Mouse (Mus musculus): Measurements from ENCODE around the gene Ntm.

Gene Ntm

DNA sequence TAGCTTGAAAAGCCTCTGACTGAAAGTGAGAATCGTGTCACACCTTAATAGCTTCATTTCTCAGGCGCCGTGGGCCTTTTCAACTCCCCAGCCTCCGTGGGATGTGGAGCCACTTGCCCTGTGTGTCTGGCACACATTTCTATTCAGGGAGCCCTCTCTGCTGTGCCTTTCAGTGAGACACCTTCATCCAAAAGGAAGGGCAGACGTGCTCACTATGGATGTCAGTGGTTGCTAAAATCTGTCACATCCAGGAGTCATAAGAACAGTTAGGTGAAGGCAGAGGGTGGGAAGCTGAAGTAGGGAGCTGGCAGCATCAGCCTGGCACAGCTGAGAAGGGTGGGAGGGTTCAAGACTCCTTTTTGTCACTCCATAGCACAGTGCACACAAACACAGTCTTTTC is 201.4 kb downstream of the Ntm start:
- DNase-seq (ENCODE audit: low read depth, low spot score): peak; percentile 71

DNA sequence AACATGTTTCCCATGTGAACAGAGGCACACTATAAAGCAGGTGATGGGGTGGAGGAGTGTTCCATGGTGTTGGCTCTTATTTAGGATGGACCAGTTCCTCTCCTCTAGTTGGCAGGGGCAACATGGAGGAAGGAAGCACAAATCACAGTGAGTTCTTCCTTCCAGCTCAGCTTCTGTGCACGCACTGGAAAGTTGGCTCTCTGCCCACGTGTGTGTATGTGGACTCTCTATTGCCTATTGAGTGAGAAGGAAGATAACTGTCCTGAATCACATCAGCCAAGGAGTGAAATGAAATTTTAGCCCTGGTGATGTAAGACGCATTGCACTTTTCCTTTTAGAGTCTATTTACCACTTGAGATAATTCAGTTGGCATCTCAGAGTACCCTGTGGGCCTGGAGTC is 203.0 kb downstream of the Ntm start:
- no peak for DNase-seq (ENCODE audit: low read depth, low spot score)

DNA sequence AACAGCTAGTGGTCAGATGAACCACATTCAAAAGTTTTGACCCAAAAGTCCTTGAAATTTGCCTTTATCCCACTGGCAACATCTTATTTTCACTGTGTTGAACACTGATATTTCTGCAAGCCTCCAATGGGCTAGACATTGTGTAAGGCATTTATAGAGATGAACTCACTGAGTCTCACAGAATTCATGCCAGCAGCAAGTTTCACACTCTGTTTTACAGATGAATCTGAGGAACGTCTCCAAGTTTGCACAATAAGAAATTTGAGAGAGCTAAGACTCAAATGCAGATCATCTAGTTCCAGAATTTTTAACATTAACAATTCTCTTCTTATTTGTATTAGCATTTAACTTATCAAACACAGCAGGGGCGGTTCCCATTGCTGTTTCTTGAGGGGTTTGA is 203.9 kb downstream of the Ntm start:
- peak; percentile 63 for DNase-seq (ENCODE audit: low read depth, low spot score)

DNA sequence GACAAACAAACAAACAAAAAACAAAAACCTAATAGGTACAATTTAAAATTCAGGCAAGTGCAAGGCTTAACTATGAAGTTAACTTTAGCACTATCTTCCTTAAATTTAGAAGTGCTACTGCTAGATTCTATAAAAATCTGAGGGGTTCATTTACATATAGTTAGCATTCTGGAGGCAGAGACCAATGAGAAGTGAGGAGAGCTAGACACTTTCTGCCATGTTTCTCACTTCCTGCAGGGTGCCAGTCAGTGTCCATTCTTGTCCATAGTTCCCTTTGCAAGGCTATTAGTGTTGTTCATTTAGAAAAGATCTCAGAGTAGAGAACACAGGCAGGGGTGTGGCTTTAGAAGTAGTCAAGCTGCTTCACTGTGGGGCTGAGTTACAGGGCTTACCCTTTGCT is 208.6 kb downstream of the Ntm start:
- peak; percentile 46 for DNase-seq (ENCODE audit: low read depth, low spot score)

DNA sequence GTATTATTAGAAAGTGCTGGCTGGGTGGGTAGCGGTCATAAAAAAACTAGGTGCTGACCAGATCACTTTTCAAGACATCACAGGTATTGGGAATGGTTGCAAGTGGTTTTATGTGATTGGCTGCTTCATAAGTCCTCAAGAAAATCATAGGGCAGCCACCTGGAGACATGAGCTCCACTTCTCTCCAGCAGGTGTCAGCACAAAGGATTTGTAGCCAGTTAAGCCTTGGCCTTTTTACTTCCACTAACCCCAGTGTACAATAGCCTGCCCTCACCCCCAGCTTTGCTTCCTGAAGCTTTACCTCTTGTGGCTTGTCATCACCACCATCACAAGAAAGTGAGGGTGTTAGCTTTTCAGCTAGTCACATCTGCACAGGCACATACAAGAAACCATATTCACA is 211.5 kb downstream of the Ntm start:
- DNase-seq (ENCODE audit: low read depth, low spot score): peak; percentile 81

DNA sequence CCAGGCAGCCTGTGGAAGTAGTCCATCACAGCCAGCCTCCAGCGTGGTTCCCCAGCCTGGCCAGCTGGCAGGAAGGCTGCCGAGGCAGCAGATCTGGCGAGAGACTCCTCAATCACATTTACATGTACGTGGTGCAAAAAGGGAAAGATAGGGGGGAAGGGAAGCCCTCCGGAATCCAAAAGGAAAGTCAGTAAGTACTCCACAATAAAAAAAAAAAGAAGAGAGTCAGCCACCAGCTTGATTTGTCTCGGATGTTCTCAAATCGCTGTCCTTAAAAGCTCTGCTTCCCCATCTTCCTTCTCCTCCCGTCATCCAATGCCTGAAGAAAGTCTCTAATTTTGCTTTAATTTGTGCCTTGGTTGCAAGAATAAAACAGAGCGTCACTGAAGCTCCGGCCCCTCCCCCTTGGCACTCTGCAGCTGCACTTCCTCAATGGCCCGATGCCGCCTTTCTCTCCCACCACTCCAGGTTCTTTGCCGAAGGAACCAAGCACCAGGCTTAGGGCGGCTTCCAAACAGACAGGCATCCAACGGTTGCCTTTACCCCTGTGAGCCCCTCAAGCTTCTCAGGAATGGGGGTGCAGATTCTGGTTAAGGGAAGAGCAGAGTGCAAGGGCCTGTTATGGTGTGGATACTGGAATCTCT is 212.4 kb downstream of the Ntm start:
- DNase-seq (ENCODE audit: low read depth, low spot score): peak; percentile 87

DNA sequence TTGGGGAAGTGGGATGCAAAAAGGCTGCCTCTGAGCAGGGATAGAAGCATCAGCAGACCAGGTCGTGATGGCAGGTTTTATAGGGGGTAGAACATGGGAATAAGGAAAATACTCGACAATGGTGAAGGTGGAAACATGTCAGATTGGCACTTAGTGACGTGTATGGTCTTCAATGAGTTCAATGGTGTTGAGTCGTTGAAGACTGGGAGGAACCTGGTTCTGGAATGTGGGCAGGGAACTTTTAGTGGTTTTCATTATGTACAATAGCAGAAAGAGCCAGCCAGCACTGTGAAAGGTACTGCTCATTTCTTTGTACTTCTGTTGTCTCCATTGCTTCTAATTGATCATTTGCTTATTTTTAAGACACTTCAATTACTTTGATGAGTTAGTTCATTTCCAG is 214.9 kb downstream of the Ntm start:
- DNase-seq (ENCODE audit: low read depth, low spot score): no peak

DNA sequence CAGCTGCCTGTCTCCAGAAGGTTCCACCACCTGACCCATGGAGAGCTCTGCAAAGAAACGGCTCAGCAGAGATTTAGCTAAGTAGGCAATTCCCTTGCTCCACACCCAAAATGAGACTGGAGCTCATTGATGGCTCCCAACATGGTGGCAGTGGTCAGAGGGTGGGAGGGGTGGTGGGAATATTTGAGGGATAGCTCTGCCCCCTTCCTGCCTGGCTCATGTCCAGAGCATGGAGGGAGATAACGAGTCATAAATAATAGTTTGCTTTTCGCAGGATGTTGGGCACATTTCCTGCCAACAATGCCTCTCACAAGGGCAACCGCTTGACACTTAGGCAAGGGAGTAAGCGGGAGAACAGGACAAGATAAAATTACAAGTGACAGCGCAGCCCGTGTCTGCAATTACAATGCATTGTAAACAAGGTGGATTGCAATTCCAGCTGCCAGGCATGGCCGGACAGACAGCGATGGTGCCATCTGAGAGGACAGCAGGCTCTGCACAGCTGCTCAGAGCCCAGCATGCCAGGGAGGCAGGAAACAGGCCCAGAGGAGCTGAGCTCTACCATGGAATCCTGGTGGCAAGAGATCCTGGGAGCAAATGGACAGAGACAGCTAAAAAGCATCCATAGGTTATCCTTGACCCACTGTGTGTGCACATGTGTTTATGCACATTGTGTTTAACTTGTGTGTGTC is 224.0 kb downstream of the Ntm start:
- DNase-seq (ENCODE audit: low read depth, low spot score): no peak

DNA sequence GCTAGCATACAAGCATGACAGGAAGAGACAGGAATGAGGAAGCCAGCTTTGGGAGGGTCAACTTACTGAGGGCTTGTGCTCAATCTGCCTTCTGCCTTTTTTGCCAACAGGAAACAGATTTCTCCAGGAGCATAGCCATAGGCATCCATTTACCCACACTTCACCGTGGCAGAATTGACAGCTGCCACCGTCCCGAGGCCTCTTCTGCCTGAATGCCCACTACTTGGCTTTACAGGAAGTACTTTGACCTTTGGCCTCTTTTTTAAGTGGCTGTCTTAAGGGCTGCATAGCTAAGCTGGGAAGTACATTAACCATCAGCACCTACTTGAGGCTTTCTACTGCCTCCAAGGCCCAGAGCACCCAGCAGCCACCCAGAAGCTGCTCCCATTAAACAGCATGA is 226.9 kb downstream of the Ntm start:
- no peak for DNase-seq (ENCODE audit: low read depth, low spot score)

DNA sequence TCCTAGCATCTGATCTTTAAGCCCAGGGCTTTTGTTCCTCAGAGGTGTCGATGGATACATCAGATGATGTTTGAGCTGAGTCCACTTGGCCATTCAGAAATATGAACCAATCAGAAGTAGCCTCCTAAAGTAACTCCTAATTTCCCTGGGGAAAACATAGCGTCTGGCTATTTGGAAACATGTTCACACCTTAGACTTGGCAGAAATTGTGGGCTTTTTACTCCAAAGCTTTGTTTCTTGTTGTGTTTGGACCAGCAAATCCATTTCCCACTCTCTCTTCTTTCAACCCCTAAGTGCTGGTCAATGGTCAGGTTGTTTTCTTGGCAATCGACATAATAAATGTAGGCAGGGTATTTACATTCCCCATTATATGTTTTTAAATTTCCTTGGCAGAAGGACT is 230.0 kb downstream of the Ntm start:
- DNase-seq (ENCODE audit: low read depth, low spot score): no peak

DNA sequence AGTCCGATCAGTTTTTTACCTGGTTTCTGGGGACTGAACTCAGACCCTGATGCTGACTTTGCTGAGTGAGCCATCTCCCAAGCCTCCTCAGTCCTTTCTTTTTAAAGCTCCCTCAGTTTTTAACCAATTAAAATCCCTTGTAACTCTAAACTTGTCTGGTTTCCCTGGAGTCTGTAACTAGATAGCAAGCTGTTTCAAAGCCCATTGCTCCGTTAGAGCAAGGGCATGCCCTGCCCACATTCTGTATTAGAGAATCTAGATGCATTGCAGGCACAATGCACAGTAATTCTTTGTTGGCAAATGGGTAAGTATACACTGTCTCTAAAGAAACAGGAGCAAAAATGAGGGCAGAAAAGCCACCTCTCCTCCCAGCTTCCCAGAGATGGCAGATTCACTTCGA is 231.3 kb downstream of the Ntm start:
- DNase-seq (ENCODE audit: low read depth, low spot score): no peak

DNA sequence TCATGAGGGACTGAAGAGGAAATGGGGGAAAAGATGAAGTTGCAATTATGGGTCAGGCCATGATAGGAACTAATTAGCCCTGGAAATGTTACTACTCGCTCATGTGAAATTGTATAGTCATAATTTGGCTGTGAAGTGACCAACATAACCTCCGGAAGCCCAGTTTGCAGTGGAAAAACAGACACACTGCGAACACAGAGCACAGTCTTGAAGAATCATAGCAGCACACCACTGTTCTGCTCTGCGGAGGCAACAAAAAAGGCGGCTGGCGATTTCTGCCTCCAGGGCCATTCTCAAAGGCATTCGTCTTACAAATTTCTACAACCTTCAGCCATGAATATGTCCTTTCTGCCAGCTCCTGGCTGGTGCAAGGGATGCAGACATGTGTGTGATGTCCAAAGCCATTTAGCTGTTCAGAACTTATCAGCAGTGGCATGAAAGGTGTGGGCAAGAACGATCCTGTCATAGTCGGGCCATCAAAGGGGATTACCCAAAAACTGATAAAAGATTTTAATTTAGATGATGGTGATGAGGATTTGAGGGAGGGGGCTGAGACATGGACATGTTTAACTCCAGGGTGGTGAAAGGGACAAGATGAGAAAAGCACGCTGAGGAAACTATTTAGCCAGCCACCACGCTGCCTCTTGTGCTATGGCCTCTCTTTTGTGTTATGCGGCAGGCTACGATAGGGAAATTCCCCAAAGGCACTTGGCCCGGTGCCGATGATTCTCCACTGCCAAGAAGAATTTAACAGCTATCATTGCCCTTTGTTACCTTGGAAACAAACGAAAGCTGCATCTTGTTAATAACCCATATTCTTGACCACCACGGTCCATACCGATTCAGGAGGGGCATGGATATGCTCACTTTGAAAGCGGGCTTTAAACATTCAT is 235.2 kb downstream of the Ntm start:
- DNase-seq (ENCODE audit: low read depth, low spot score): peak; percentile 54

DNA sequence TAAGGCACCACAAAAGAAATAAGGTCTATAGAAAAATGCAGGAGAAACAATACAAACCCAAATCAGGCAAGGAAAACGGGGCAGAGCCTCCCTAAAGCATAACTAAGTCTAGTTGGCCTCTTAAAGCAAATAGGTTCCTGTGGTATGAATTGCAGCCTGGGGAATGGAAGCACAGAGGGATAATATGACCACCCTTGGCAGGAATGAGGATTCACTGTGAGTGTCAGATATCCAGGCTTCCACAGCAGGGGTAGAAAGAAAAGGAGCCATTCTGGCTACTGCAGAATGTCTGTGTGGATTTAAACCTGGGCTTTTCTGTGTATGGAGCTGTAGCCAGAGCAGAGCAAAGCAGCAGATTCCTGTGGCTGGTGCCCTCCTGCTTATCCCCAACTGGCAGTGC is 241.5 kb downstream of the Ntm start:
- DNase-seq (ENCODE audit: low read depth, low spot score): no peak

DNA sequence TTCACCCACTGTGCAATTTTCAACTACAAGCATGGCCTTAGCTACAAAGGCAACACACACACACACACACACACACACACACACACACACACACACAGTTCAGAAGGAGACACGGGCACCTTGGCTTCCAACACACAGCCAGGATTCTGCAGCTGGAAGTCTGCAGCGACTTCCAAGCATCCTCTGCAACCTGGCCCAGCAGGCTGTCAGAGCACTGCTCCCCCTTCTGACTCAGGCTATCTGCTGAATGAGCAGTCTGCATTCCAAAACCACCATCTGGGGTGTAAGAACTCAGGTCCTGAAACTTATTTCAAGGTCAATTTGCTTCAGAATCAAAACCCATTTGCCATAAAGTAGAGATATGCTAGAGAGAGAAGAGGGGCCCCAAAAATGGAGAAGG is 246.1 kb downstream of the Ntm start:
- DNase-seq (ENCODE audit: low read depth, low spot score): peak; percentile 73

DNA sequence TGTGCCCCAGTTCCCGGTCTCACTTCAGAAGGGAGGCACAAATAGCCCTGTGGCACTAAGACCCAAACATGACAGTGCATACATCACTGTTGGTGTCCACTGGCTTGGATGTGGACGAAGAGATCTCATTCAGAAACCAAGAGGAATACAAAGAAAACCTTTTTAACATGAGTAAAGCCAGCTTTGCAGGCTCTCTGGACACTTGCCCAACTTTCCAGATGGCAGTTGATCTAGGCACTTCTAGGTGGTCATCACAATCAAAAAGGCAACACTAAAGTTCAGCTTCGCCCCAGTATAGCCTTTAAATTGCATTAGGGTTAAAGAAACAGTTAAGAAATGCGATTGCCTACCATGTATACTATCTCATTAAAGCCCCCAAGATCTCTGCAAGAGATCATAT is 264.7 kb downstream of the Ntm start:
- DNase-seq (ENCODE audit: low read depth, low spot score): peak; percentile 58

DNA sequence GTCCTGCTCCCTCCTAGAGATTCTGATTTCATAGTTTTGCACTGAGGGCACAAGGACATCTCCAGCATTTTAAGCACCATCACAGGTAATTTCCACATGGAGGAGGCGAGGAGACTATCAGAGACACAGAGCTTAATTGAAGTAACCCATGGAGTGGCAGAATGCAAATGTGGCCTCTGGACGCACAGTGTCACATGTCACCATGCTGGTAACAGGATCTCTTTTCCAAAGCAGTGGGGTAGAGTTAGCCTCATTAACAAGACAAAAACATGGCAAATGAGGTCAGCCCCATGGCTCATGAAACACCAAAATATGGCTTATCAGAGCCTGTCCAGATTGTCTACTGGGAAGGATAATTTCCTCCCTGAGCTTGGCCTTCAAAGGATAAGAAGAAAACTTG is 268.8 kb downstream of the Ntm start:
- DNase-seq (ENCODE audit: low read depth, low spot score): peak; percentile 16

DNA sequence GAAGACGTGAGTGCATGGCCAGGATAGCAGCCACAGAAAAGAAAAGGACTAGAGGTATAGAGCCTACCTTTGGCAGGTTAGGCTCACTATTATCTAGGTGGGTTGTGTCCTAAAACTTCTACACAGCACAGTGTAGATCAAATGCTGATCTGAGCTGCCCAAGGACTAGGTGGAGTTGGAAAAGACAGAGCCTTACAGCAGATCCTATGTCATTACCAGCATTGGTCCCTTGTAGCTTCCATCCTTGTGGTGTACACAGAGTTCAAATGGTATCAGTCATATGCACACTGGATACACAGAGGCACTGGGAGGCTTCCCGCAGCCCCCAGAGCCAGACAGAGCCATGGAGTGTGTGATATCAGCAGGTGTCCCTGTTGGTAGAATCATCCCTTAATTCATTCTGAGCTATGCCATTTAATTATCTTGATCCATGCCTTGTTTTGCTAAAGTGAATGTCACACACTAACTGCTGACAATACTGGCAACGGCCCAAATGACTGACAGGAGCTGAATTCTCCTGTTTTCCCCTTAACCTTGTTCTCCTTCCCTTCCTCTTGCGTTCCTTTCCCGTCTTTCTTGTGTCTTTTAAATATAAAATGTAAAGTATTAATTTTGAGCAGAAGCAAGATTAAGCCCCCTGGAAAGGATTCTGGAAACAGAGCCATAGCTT is 271.6 kb downstream of the Ntm start:
- DNase-seq (ENCODE audit: low read depth, low spot score): no peak

DNA sequence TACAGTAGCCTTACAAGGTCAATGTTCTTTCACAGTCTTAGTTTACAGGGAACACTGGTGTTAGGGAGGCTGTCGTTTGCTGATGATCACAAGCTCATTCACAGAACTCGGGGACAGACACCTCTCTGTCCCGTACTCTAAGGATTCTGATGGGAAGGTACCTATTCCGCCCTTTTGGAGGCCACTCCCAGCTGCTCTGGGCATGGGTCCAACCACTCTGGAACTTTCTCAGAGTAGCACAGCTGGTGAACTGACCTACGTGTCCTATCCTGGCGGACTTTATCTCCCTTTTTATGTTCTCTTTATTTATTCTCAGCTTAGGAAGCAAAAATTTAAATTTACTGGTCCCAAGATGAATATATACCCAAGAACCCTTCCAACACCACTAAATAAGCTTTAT is 280.7 kb downstream of the Ntm start:
- DNase-seq (ENCODE audit: low read depth, low spot score): no peak

DNA sequence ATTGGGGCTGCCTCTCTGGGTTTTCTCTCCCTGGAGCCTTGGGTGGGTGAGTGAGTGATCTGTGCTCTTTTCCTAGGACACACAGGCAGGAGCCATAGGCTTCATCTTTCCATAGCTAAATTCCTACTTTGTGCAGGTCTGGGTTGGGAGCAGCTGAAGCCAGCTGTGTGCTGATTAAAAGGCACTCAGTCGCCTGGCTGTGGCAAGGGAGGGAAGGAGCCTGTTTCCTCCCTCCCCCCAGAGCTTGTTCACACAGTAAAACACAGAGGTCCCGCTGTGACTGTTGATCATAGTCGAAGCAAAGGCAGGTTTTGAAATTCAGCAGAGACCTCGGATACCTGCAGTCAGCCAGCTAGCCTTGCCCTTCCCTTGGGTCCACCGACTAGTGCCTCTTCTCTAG is 282.3 kb downstream of the Ntm start:
- DNase-seq (ENCODE audit: low read depth, low spot score): no peak

DNA sequence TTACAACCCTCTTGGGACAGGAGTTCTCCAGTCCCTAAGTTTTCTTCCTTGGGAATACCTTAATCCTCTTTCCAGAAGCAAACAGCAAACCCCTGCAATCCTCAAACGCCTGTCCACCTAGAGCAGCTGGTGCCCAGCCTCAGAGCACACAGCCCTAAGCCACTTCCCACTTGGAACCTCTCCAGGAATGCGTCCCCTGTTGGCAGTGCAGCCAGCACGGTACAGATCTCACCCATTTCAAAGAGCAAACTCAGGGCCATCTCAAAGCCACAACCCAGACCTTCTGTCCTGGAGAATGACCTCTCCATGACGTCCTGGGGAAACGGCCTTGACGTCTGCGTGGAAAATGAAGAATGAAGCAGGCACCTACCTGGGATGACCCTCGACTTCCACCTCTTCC is 289.0 kb downstream of the Ntm start:
- no peak for DNase-seq (ENCODE audit: low read depth, low spot score)

DNA sequence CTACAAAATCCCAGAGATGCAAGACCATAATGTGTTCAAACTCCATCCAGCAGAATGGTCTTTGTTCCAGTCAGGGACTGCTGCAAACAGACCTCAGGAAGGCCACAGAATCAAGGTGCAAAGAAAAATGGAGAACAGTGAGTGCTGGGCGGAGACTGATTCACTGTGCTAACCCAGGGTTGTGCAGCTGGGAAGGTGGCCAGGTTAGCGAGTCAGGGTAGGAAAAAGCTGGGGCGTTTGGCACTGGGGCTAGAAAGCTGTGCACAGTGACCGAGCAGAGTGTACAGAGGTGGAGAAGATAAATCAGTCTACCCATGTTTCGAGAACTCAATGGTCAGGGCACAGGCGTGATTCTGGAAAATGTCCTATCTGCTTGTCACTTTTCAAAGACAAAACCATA is 291.1 kb downstream of the Ntm start:
- no peak for DNase-seq (ENCODE audit: low read depth, low spot score)

DNA sequence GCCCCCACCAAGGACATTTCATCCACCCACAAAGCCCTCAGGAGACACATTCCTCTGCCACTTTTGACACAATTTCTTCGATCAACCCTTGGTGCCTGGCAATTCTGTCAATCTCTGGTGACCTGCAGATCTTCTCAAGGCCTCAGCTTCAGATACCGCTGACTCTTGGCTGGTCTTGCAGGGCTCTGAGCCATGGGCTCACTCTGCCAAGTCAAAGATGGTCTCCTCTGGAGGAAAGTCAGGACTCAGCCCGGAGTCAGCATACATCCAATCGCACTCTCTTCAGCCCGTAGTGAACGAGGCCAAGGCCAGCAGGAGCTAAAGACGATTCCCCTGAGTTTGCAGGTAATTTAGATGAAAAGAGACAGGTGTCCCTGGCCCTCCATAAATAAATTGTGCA is 299.7 kb downstream of the Ntm start:
- DNase-seq (ENCODE audit: low read depth, low spot score): peak; percentile 60

Measured in brain, adult 2 months (tissue).